Mouse (Mus musculus) CH12.LX (cell line): ENCODE measurements at regions not wholly inside any gene's neighbourhood (a gene's known extent, or its start where the extent isn't known, plus 50 kb on each side); places are given as distances from the start of the nearest gene placed in this dataset.

ENCODE experiments used
- DNase-seq: peaks from one replicate; pipeline ENCODE4 v3.0.0-alpha.2; 2013; ENCODE audit errors: extremely low read depth
- H3K27ac ChIP-seq: 2 replicates; pipeline ENCODE4 v1.5.1; 2012; ENCODE audit warnings: low read depth, mild to moderate bottlenecking, control low read depth, moderate library complexity; ENCODE audit not compliant: insufficient read depth
- H3K27me3 ChIP-seq: replicated peaks from 2 replicates; pipeline ENCODE3; 2012; ENCODE audit warnings: inconsistent platforms
- H3K36me3 ChIP-seq, 2 experiments: replicated peaks in 1 of 2; 2 replicates each; pipeline versions ENCODE3 to v1.6.1; 2012; ENCODE audit warnings: inconsistent platforms in 1 of 2, low read length in 1 of 2, mild to moderate bottlenecking in 1 of 2, mixed read lengths in 1 of 2, moderate library complexity in 1 of 2; ENCODE audit not compliant: control insufficient read depth in 1 of 2, insufficient read depth in 1 of 2
- H3K4me1 ChIP-seq, 2 experiments: 2 replicates each; pipeline ENCODE4 v1.6.1; 2012; ENCODE audit warnings: inconsistent platforms in 1 of 2, moderate library complexity in 1 of 2; ENCODE audit not compliant: insufficient read depth in 2 of 2, control insufficient read depth in 1 of 2
- H3K4me2 ChIP-seq: 2 replicates; pipeline ENCODE4 v1.6.1; 2012; ENCODE audit warnings: low read depth, mild to moderate bottlenecking, control low read depth; ENCODE audit not compliant: poor library complexity, insufficient read depth, severe bottlenecking
- H3K4me3 ChIP-seq, 3 experiments: fragments of 150-350 bp in 1 of 3; sonication (generic) in 1 of 3; replicated peaks in 1 of 3; 2 replicates each; pipeline versions ENCODE3 to v1.5.1; 2011 to 2012; ENCODE audit warnings: low read depth in 2 of 3, low read length in 2 of 3, mild to moderate bottlenecking in 2 of 3, moderate library complexity in 2 of 3, control low read depth in 1 of 3, improper control_type of control experiment in 1 of 3, inconsistent platforms in 1 of 3, mixed read lengths in 1 of 3; ENCODE audit not compliant: poor library complexity in 1 of 3
- H3K79me2 ChIP-seq: replicated peaks from 2 replicates; pipeline ENCODE4 v1.6.1; 2012; ENCODE audit warnings: mild to moderate bottlenecking, moderate library complexity; ENCODE audit not compliant: control insufficient read depth, poor library complexity, insufficient read depth, severe bottlenecking; ENCODE audit errors: extremely low read depth
- H3K9ac ChIP-seq: 2 replicates; pipeline ENCODE4 v1.6.1; 2012; ENCODE audit warnings: low read depth, mild to moderate bottlenecking, control low read depth, moderate library complexity; ENCODE audit not compliant: insufficient read depth
- H3K9me3 ChIP-seq: replicated peaks from 2 replicates; pipeline ENCODE3; 2012; ENCODE audit warnings: low read length, inconsistent platforms, mixed read lengths
- ETS1 ChIP-seq: conservative IDR thresholded peaks from 2 replicates; pipeline ENCODE4 v1.6.1; 2012; ENCODE audit warnings: low read depth, mild to moderate bottlenecking, inconsistent platforms, low read length, improper control_type of control experiment, moderate library complexity
- JUN ChIP-seq: IDR thresholded peaks from 2 replicates; pipeline ENCODE4 v1.6.1; 2011; ENCODE audit warnings: low read depth, mild to moderate bottlenecking, low read length, improper control_type of control experiment, moderate library complexity; ENCODE audit not compliant: insufficient read depth
- KAT2A ChIP-seq: IDR thresholded peaks from 2 replicates; pipeline ENCODE4 v1.6.1; 2012; ENCODE audit warnings: low read length, improper control_type of control experiment, inconsistent platforms; ENCODE audit not compliant: insufficient replicate concordance
- MAFK ChIP-seq: IDR thresholded peaks from 2 replicates; pipeline ENCODE4 v1.6.1; 2011; ENCODE audit warnings: low read length, improper control_type of control experiment; ENCODE audit not compliant: insufficient replicate concordance
- MAZ ChIP-seq: IDR thresholded peaks from 2 replicates; pipeline ENCODE4 v1.6.1; 2012; ENCODE audit warnings: low read depth, mild to moderate bottlenecking, inconsistent platforms, low read length, improper control_type of control experiment, moderate library complexity
- MXI1 ChIP-seq: IDR thresholded peaks from 2 replicates; pipeline ENCODE4 v1.6.1; 2011; ENCODE audit warnings: mild to moderate bottlenecking, low read depth, low read length, improper control_type of control experiment
- PAX5 ChIP-seq: IDR thresholded peaks from 2 replicates; pipeline ENCODE4 v1.6.1; 2012; ENCODE audit warnings: low read length, inconsistent platforms, mixed read lengths
- POLR2AphosphoS2 ChIP-seq: IDR thresholded peaks from 2 replicates; pipeline ENCODE4 v1.6.1; 2011; ENCODE audit warnings: low read depth, low read length, improper control_type of control experiment
- SIN3A ChIP-seq: IDR thresholded peaks from 2 replicates; pipeline ENCODE4 v1.6.1; 2012; ENCODE audit warnings: low read length, improper control_type of control experiment, inconsistent platforms
- SMC3 ChIP-seq: IDR thresholded peaks from 2 replicates; pipeline ENCODE4 v1.6.1; 2011; ENCODE audit warnings: low read depth, low read length, improper control_type of control experiment
- USF1 ChIP-seq: IDR thresholded peaks from 2 replicates; pipeline ENCODE4 v1.6.1; 2014; ENCODE audit warnings: low read depth, mild to moderate bottlenecking, inconsistent platforms, low read length, improper control_type of control experiment
- ZC3H11A ChIP-seq: IDR thresholded peaks from 2 replicates; pipeline ENCODE4 v1.6.1; 2012; ENCODE audit warnings: low read depth, mild to moderate bottlenecking, inconsistent platforms, low read length, improper control_type of control experiment
- ZKSCAN1 ChIP-seq: IDR thresholded peaks from 2 replicates; pipeline ENCODE4 v1.6.1; 2012; ENCODE audit warnings: low read depth, inconsistent platforms, low read length, improper control_type of control experiment, borderline replicate concordance
- dilution Hi-C: fragments of 300-500 bp; cut with MboI; formaldehyde crosslinking; loops from 2 replicates; pipeline ENCODE4 v1.14.3; 2020; ENCODE audit warnings: low sequenced_read_pairs; ENCODE audit not compliant: extremely low pct_unique_long_range_greater_than_20kb, extremely low pct_ligation_motif_present
- in situ Hi-C: fragments of 300-500 bp; cut with MboI; formaldehyde crosslinking; loops from 3 replicates; pipeline ENCODE4 v1.14.3; 2019; ENCODE audit warnings: low sequenced_read_pairs, low pct_ligation_motif_present, low pct_unique_long_range_greater_than_20kb, mixed read lengths

GRCm38 (mm10) chrX:99355128-99355527, 115.9 kb downstream of the Pja1 start:
- H3K4me3 ChIP-seq: no peak overlapping the region
- no peaks in the 10 kb centered on the region for H3K36me3 ChIP-seq
- H3K27me3 ChIP-seq: no peaks in the 10 kb centered on the region
- H3K9ac ChIP-seq: no peak overlapping the region
- TF ChIP-seq SMC3 (no peak), MAZ (no peak)
- TF ChIP-seq, all 38 proteins: peak for 0
- no peak for DNase-seq
- Histone ChIP-seq H3K4me1 (peaks cover 0 to 19% of the 10 kb centered on the region in 2 experiments; a peak in 2 of 4 replicates), H3K79me2 (no peaks in the 10 kb centered on the region), H3K27ac (no peak overlapping the region), H3K9me3 (no peaks in the 10 kb centered on the region), H3K4me2 (no peak overlapping the region)
- in situ Hi-C loops: no loop called here
- dilution Hi-C loops: no loop called here

- no peak for TF ChIP-seq ZKSCAN1
- no peak for TF ChIP-seq KAT2A
- TF ChIP-seq SIN3A: no peak
- TF ChIP-seq ZC3H11A: no peak
- dilution Hi-C loops: no loop called here
- in situ Hi-C loops: no loop called here
- Histone ChIP-seq H3K36me3 (no peaks in the 10 kb centered on the region), H3K9ac (no peak overlapping the region), H3K4me1 (peaks cover 0 to 19% of the 10 kb centered on the region in 2 experiments; a peak in 2 of 4 replicates), H3K4me3 (no peak overlapping the region), H3K4me2 (no peak overlapping the region), H3K27ac (no peak overlapping the region), H3K79me2 (no peaks in the 10 kb centered on the region), H3K9me3 (no peaks in the 10 kb centered on the region), H3K27me3 (no peaks in the 10 kb centered on the region)
- no peak for DNase-seq
Observed at GRCm38 (mm10) chrX:99350233-99350632, 120.8 kb downstream of the Pja1 start.

GRCm38 (mm10) chrX:99340223-99340622, 130.8 kb downstream of the Pja1 start:
- no peak for TF ChIP-seq ETS1
- TF ChIP-seq PAX5: no peak
- no peak for TF ChIP-seq MXI1
- TF ChIP-seq USF1: no peak
- no peak for TF ChIP-seq SIN3A
- TF ChIP-seq JUN: no peak
- no peak for TF ChIP-seq MAFK
- TF ChIP-seq ZC3H11A: no peak
- TF ChIP-seq POLR2AphosphoS2: no peak
- no peak for TF ChIP-seq MAZ
- no peak overlapping the region for H3K4me3 ChIP-seq
- no peak overlapping the region for H3K4me2 ChIP-seq
- in situ Hi-C loops: no loop called here
- H3K79me2 ChIP-seq: no peaks in the 10 kb centered on the region
- H3K27ac ChIP-seq: no peak overlapping the region
- H3K4me1 ChIP-seq: peaks cover 0 to 8% of the 10 kb centered on the region in 2 experiments; a peak in 2 of 4 replicates
- no peaks in the 10 kb centered on the region for H3K27me3 ChIP-seq
- no peaks in the 10 kb centered on the region for H3K36me3 ChIP-seq
- H3K9ac ChIP-seq: no peak overlapping the region
- no peaks in the 10 kb centered on the region for H3K9me3 ChIP-seq
- dilution Hi-C loops: no loop called here
- DNase-seq: no peak
